Mouse (Mus musculus): ENCODE measurements at regions not wholly inside any gene's neighbourhood (a gene's known extent, or its start where the extent isn't known, plus 50 kb on each side); places are given as distances from the start of the nearest gene placed in this dataset.

- no peak for ATAC-seq (replicated peaks; ENCODE audit: insufficient number of reproducible peaks, low FRiP score, low TSS enrichment, poor library complexity, severe bottlenecking)
These were observed 1033.4 kb downstream of the Fam19a2 start for GRCm38 (mm10) chr10:124297198-124297677.

- ATAC-seq (replicated peaks; ENCODE audit: insufficient number of reproducible peaks, low FRiP score, low TSS enrichment, poor library complexity, severe bottlenecking), result no peak
These were observed 1040.9 kb downstream of the Fam19a2 start for GRCm38 (mm10) chr10:124304683-124305082.

DNA sequence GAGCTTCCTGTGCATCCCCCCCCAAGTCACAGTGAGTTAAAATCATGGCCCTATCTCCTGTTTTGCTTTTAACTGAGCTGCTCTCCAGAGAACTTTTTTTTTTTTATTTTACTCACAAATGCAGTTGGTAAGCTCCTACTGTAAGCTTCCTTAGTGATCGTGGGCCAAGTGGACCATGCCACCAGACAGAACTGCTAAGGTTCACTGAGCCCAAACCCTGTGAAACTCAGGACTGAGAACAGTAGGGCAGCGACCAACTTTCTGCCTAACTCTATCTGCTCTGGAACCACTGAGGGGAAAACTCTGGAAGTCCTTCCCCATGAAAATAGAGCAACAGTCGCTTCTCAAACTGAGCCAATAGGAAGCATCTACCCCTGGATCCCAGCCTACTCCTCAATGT is 1041.8 kb downstream of the Fam19a2 start:
- no peak for ATAC-seq (replicated peaks; ENCODE audit: insufficient number of reproducible peaks, low FRiP score, low TSS enrichment, poor library complexity, severe bottlenecking)

DNA sequence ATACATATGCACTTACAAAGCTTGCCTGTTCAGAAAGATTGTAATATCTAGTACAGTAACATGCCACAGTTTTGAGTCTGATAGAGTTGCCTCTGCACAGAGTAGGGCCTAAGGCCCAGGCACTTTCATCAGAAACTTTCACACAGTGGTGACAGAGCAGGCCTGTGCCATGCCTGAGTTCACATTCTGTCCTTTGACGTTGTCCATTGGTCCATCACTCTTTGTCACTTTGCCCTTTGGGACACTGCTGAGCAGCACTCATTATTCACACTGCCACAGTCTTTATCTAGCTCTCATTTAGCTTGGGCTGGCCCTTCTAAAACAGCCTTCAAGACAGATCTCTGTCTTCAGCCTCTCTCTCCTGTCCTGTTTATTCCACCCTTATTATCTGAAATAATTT is 1055.0 kb downstream of the Fam19a2 start:
- ATAC-seq (replicated peaks; ENCODE audit: insufficient number of reproducible peaks, low FRiP score, low TSS enrichment, poor library complexity, severe bottlenecking), result no peak

DNA sequence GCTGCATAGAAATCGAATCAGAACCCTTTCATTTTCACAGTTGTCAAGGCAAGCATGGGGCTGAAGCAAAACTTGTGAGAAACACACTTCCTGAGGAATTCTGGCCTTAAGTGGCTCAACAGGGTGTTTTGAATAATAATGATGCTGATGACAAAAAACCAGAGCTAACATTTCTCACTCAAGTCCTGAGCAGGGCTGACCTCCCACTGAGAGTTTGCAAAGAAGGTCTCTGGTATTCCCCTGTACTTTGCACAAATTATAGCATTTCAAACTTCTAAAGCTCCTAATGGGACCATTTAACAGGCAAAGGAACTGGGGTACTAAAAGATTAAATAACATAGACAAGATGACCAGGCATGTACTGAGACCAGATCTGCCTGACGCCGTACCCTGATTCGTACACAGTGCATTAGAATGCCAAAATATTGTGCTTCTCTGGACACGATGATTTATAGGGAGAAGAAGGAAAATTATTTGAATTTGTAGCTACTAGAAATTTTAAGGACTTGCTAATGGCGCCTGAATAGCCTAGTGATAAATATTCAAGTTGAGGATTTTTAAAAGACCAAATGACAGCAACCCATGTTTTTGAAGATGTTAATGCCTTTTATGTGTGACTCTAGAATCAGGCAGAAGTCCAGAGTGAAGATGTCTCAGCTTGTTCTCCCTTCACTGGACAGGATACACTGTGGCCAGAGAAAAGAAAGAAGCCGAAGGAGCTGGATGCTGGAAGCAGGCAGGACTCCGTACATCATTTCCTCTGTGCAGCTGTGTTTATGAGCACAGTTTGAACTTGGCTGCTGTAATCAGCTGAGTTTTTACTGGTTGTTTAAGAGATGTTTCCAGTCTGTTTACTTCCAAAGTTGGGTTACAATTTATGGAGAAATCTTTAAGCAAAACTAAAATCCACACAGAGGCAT is 1056.7 kb downstream of the Fam19a2 start:
- no peak for ATAC-seq (replicated peaks; ENCODE audit: insufficient number of reproducible peaks, low FRiP score, low TSS enrichment, poor library complexity, severe bottlenecking)

DNA sequence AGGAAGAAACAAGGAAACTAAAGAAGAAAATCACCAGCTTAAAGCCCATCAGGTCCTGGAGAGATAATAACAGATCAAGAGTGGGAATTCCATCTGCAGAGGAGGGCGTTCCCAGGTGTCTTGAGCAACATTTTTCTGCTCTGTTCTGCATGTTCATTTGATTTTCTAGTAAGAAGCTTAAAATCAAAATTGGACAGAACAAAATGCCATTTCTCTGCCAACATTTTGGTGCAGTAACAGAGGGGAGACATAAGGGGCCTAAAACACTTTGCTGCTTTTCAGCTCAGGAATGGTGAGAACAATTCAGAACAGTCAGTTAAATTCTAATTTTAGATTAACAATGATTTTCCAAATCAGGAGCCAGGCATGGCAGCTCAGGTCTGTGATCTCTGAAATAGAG is 1056.8 kb downstream of the Slc16a7 start:
- no peak for ATAC-seq (replicated peaks; ENCODE audit: insufficient number of reproducible peaks, low FRiP score, low TSS enrichment, poor library complexity, severe bottlenecking)

DNA sequence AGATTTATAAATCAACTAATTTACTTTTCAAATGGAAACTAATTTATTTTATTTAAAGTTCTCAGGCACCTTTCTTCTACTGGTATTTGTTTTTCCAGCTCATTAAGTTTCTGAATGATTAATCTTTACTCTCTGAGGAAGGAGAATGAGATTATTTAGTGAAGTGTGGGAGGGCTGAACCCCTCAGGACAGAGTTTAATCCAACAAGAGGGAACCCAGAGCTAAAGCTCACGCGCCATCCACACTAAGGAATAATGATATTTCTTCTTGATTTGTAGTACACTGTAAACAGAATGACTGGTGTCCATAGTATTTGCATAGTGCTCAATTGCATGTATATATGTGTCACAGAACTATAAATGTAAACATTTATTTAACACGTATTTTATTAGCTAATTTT is 1050.3 kb downstream of the Slc16a7 start:
- ATAC-seq (replicated peaks; ENCODE audit: insufficient number of reproducible peaks, low FRiP score, low TSS enrichment, poor library complexity, severe bottlenecking), result no peak

- no peak for ATAC-seq (replicated peaks; ENCODE audit: insufficient number of reproducible peaks, low FRiP score, low TSS enrichment, poor library complexity, severe bottlenecking)
These were observed 1040.0 kb downstream of the Slc16a7 start for GRCm38 (mm10) chr10:124349300-124349699.

- ATAC-seq (replicated peaks; ENCODE audit: insufficient number of reproducible peaks, low FRiP score, low TSS enrichment, poor library complexity, severe bottlenecking), result no peak
These were observed 1026.5 kb downstream of the Slc16a7 start for GRCm38 (mm10) chr10:124362795-124363194.

GRCm38 (mm10) chr10:124370994-124371393 is 1018.3 kb downstream of the Slc16a7 start:
- ATAC-seq (replicated peaks; ENCODE audit: insufficient number of reproducible peaks, low FRiP score, low TSS enrichment, poor library complexity, severe bottlenecking), result no peak

- no peak for ATAC-seq (replicated peaks; ENCODE audit: insufficient number of reproducible peaks, low FRiP score, low TSS enrichment, poor library complexity, severe bottlenecking)
These were observed 986.6 kb downstream of the Slc16a7 start for GRCm38 (mm10) chr10:124402647-124403046.

DNA sequence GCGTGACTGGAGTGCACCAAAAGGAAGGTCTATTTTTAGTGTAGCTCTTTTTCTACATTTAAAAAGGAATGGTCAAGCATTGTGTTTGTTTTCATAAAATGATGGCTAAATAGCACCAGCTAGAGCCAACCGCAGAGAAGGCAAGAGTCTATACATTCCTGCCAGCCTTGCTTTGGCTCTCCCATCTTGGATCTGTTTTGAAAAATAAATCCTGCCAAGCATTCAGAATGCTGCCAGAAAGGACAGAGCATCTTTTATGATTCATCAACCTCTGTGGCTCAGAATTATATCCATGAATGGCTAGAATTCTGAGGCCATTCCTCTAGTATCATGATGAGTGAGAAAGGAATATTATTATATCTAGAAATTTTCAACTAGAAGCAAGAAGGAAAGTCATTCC is 979.6 kb downstream of the Slc16a7 start:
- ATAC-seq (replicated peaks; ENCODE audit: insufficient number of reproducible peaks, low FRiP score, low TSS enrichment, poor library complexity, severe bottlenecking), result no peak

- no peak for ATAC-seq (replicated peaks; ENCODE audit: insufficient number of reproducible peaks, low FRiP score, low TSS enrichment, poor library complexity, severe bottlenecking)
These were observed 972.7 kb downstream of the Slc16a7 start for GRCm38 (mm10) chr10:124416531-124416930.

GRCm38 (mm10) chr10:124423418-124423817 is 965.8 kb downstream of the Slc16a7 start:
- no peak for ATAC-seq (replicated peaks; ENCODE audit: insufficient number of reproducible peaks, low FRiP score, low TSS enrichment, poor library complexity, severe bottlenecking)
